Mouse (Mus musculus) intestine, postnatal 0 days (tissue): ENCODE measurements around the gene Med28. TPM values are rescaled to one million over a fixed set of nuclear protein-coding genes. Genes with fewer than 3 reads are reported as not detected.

Experiments
- ATAC-seq: fragments of 200-750 bp; cut with Nextera tagmentation; 2 replicates; pipeline ENCODE4 v1.8.0; 2017; ENCODE audit warnings: mild to moderate bottlenecking, moderate TSS enrichment, moderate library complexity
- H3K27ac ChIP-seq: fragments of 300-500 bp; sonication (generic); 2 replicates; pipeline ENCODE4 v1.5.1; 2014; ENCODE audit warnings: mild to moderate bottlenecking, low read depth, low read length, moderate library complexity
- H3K27me3 ChIP-seq: fragments of 300-500 bp; sonication (generic); replicated peaks from 2 replicates; pipeline ENCODE4 v1.6.1; 2014; ENCODE audit warnings: low read length, mixed read lengths; ENCODE audit not compliant: control insufficient read depth, insufficient read depth
- H3K36me3 ChIP-seq: fragments of 300-500 bp; sonication (generic); 2 replicates; pipeline ENCODE4 v1.6.1; 2014; ENCODE audit warnings: mild to moderate bottlenecking, moderate library complexity; ENCODE audit not compliant: control insufficient read depth, insufficient read depth
- H3K4me1 ChIP-seq: fragments of 300-500 bp; sonication (generic); replicated peaks from 2 replicates; pipeline ENCODE4 v1.6.1; 2014; ENCODE audit warnings: antibody characterized with exemption, low read length, mixed read lengths; ENCODE audit not compliant: control insufficient read depth, insufficient read depth
- H3K4me2 ChIP-seq: fragments of 300-500 bp; sonication (generic); replicated peaks from 2 replicates; pipeline ENCODE4 v1.6.1; 2014; ENCODE audit warnings: low read depth, mild to moderate bottlenecking, moderate library complexity
- H3K4me3 ChIP-seq: fragments of 300-500 bp; sonication (generic); 2 replicates; pipeline ENCODE4 v1.5.1; 2014; ENCODE audit warnings: low read depth, low read length
- H3K9ac ChIP-seq: fragments of 300-500 bp; sonication (generic); 2 replicates; pipeline ENCODE4 v1.6.1; 2014; ENCODE audit warnings: mild to moderate bottlenecking, low read depth, low read length
- H3K9me3 ChIP-seq: fragments of 300-500 bp; sonication (generic); 2 replicates; pipeline ENCODE4 v1.6.1; 2016; ENCODE audit warnings: mixed run types; ENCODE audit not compliant: control insufficient read depth
- CTCF ChIP-seq: sonication (generic); IDR thresholded peaks from 2 replicates; pipeline ENCODE4 v1.5.1; 2016; ENCODE audit warnings: low read depth, mild to moderate bottlenecking, control low read depth, antibody characterized with exemption, moderate library complexity
- WGBS: fragments of 180-500 bp; shearing (Covaris S2); extraction: QIAGEN DNeasy Blood & Tissue Kit; methylation state at CpG from one replicate; pipeline ENCODE4 v1.1.7; 2014; 5-methylcytosine and 5-hydroxymethylcytosine counted together
- polyA plus RNA-seq: library from polyadenylated mRNA; unstranded; fragments of >200 nt; fragmentation: Nextera tagmentation; extraction: Ambion mirVana; gene quantifications from 2 replicates; pipeline ENCODE4 v1.2.1, GENCODE M21; 2015

The Med28 gene
- polyA plus RNA-seq, 1 experiment from 2014 or later, result 203 TPM

DNA sequence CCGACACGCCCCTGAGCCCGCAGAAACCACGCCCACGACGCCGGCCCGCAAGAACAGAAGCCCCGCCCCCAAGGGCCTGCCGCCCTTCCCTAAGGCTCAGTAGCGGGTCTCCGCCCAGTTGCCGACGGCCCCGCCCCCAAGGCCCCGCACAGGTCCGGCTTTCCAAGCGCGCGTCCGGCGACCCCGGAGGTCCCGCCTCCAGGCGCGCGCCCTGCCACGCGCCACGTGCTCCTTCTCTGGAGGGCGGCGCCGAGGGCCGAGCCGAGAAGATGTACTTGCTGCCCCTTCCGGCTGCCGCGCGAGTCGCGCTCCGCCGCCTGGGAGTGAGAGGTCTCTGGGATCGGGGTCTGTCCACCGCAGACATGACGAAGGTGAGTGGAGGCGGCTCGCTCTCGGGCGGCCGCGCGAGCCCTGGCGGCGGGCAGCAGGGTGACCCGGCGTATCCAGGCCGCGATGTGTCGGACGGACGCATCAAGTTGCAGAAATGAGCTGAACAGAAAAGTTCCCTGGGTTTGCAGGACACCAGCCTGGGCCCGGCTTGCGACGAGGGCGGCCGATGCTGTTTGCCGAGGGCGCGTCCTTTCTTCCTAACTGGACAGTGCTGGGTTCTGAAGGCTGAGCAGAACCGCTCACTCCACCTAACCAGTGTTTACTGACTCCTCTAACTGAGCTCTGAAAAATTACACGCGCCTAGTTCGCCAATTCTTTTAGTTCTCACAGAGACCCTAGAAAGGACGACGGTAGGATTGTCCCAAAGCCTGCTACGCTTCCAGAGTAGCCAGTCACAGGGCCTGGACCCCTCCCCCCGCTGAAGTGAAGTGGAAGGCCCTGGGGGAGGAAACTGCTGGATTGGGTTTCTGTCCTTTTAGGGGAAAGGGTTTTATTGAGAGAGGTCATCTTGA, 26.6 kb upstream of the Med28 start, which contains the start of gene Lap3:
Gene Lap3 (plus strand): TSS at position 184 of the 902 bp plus-strand sequence.
- peak within 1 kb of the TSS; percentile 83 for H3K27ac ChIP-seq
- H3K27me3 ChIP-seq, result no peaks in the 10 kb centered on the region
- peak within 1 kb of the TSS; percentile 69 for H3K4me3 ChIP-seq
- ATAC-seq, result peak; percentile 94
- H3K4me2 ChIP-seq, result peak within 1 kb of the TSS; percentile 83
- peak within 1 kb of the TSS; percentile 57 for H3K9ac ChIP-seq
- H3K4me1 ChIP-seq, result peaks cover 6% of the 10 kb centered on the region; the same call in 1 of the 2 replicates
- TF ChIP-seq CTCF, result peak; percentile 64
- WGBS, result under 1% methylated on average over 75 of the region's 78 CpGs
- H3K36me3 ChIP-seq, result peaks cover 17% of the 10 kb centered on the region
- H3K9me3 ChIP-seq, result no peaks in the 10 kb centered on the region

DNA sequence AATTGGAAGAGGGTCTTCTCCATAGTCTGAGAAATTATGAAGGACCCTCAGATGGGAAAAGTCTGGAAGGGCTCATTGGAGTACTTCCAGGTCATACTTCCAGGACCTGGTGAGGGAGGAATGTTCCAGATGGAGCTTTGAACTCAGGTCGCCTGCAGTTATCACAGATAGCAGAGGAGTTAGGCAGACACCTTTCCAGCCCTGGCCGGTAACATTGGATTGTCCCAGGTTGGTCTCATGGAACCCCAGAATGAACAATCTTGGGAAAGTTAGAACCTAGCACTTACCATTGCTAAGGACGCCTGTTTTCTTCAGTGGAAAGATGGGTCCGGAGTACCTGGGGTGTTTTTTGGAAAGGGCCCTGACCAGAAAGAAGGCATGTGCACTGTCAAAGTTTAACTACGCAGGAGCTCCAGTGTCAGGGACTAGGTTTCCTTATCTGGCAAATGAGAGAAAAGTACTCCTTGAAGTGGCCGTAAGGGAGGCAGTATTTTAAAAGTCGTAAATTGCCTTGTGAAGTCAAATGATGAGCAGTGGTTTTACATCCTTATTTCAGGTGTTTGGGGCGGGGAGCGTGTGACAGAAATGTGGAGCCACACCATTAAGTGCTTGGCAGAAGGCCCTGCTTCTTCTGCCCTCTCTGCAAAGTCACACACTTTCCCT, 25.8 kb upstream of the Med28 start:
- no peaks in the 10 kb centered on the region for H3K27me3 ChIP-seq
- H3K4me2 ChIP-seq, result peak overlapping the region; percentile 83
- peak overlapping the region; percentile 83; the same call in 1 of the 2 replicates for H3K27ac ChIP-seq
- no peak for ATAC-seq
- H3K9me3 ChIP-seq, result no peaks in the 10 kb centered on the region
- 30% methylated on average over 9 of the region's 9 CpGs for WGBS
- peaks cover 24% of the 10 kb centered on the region for H3K36me3 ChIP-seq
- peak overlapping the region; percentile 69 for H3K4me3 ChIP-seq
- peaks cover 6% of the 10 kb centered on the region; the same call in 1 of the 2 replicates for H3K4me1 ChIP-seq
- no peak for TF ChIP-seq CTCF
- H3K9ac ChIP-seq, result peak overlapping the region; percentile 57

DNA sequence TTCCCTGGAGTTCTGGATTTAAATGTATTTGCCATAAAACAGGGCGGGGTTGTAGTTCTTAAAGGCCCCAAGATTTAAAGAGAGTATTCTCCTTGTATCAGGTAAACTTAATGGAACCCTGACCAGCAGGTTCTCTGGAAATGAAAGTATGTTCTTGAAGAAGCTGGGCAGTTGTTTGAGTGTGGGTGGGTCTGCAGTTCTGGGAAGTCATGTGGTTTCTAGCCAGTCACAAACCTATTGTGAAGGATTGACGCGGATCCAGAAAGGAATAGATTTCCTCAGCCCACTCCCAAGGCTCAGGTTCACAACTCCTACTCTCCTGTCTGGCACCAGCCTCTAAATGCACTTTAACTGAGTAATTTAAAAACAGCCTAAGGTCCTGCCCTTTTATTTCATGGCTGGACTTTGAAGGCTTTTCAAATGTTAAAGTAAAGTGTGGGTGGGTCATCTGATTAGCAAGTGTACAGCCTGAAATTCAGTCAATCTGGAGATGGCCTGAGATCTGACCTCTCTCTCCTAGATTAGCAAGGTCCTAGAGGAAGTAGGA, 24.5 kb upstream of the Med28 start:
- Histone ChIP-seq H3K9ac (no peak overlapping the region), H3K9me3 (no peaks in the 10 kb centered on the region), H3K36me3 (peaks cover 33% of the 10 kb centered on the region), H3K27me3 (no peaks in the 10 kb centered on the region), H3K4me2 (peak overlapping the region; percentile 83), H3K4me1 (peaks cover 6% of the 10 kb centered on the region; the same call in 1 of the 2 replicates), H3K27ac (peak overlapping the region; percentile 51), H3K4me3 (0 out of 2 replicates have a peak overlapping the region, but pooled peaks have one; percentile 69)
- 56% methylated on average over 3 of the region's 3 CpGs for WGBS
- TF ChIP-seq CTCF, result no peak
- no peak for ATAC-seq

DNA sequence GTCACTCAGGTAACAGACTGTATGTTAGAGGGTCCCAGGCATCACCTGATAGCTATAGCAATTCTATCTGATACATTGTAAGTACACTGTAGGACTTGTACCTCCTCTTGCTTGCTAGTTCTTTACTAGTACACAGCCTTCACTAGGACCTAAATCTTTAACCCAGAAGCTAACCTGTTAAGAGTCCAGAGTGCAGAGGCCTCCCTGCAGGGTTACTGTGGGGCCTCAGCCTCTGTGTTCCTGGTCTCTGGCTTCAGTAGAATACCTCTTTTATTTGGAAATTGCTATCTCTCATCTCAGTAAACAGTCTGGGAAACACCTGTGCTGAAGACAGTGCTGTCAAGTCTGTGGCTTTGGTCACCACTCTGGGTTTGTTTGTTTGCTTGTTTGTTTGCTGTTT, 24.0 kb upstream of the Med28 start:
- Histone ChIP-seq H3K4me3 (no peak overlapping the region), H3K27me3 (no peaks in the 10 kb centered on the region), H3K27ac (peak overlapping the region; percentile 51), H3K36me3 (peaks cover 37% of the 10 kb centered on the region), H3K9me3 (no peaks in the 10 kb centered on the region), H3K4me2 (peak overlapping the region; percentile 83), H3K9ac (no peak overlapping the region), H3K4me1 (peaks cover 6% of the 10 kb centered on the region; the same call in 1 of the 2 replicates)
- no peak for TF ChIP-seq CTCF
- peak; percentile 29; the same call in 1 of the 2 replicates for ATAC-seq

DNA sequence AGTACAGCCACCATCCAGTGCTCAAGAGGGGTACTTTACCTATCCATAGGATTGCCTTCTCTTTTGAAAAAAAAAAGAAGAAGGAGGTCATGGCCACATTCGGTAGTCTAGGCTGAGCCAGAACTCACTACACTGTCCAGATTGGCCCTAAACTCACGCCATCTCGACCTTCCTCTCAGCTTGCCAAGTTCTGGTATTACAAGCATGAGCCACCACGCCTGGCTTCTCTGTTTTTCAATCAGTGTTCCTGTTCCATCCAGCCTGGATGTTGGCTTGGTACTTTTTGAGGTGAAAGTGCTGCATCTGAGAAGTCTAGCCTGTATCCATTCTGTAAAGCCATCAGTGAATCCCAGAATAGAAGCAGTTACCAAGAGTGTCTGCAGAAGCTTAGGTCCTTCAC, 23.6 kb upstream of the Med28 start:
- ATAC-seq, result no peak
- Histone ChIP-seq H3K27me3 (no peaks in the 10 kb centered on the region), H3K9me3 (no peaks in the 10 kb centered on the region), H3K4me3 (no peak overlapping the region), H3K4me2 (peak overlapping the region; percentile 83; the same call in 1 of the 2 replicates), H3K27ac (peak overlapping the region; percentile 51), H3K4me1 (peaks cover 6% of the 10 kb centered on the region; the same call in 1 of the 2 replicates), H3K36me3 (peaks cover 40% of the 10 kb centered on the region), H3K9ac (no peak overlapping the region)
- no peak for TF ChIP-seq CTCF
- WGBS, result 85% methylated on average over 4 of the region's 4 CpGs
